Mouse (Mus musculus): ENCODE measurements around the gene Gm21885.

The Gm21885 gene

GRCm38 (mm10) chr11:94269906-94270305 is 11.8 kb upstream of the Gm21885 start:
- no peak for DNase-seq

GRCm38 (mm10) chr11:94271015-94271414 is 10.7 kb upstream of the Gm21885 start:
- DNase-seq: no peak

- DNase-seq: no peak
These were observed 8.4 kb upstream of the Gm21885 start for GRCm38 (mm10) chr11:94272960-94273927.

GRCm38 (mm10) chr11:94274206-94274867 is 7.3 kb upstream of the Gm21885 start:
- no peak for DNase-seq

GRCm38 (mm10) chr11:94275226-94275625 is 6.4 kb upstream of the Gm21885 start:
- DNase-seq: no peak

- DNase-seq: no peak
These were observed 6.0 kb upstream of the Gm21885 start for GRCm38 (mm10) chr11:94275686-94276085.

- DNase-seq: peak; percentile 77
These were observed 4.8 kb upstream of the Gm21885 start for GRCm38 (mm10) chr11:94276869-94277337.

GRCm38 (mm10) chr11:94282291-94282690 is 618 bp downstream of the Gm21885 start:
- no peak for DNase-seq

- DNase-seq: no peak
These were observed 1.9 kb downstream of the Gm21885 start for GRCm38 (mm10) chr11:94283536-94284099.

GRCm38 (mm10) chr11:94285886-94286574 is 4.4 kb downstream of the Gm21885 start:
- DNase-seq: no peak

GRCm38 (mm10) chr11:94287105-94287504 is 5.4 kb downstream of the Gm21885 start:
- DNase-seq: no peak

GRCm38 (mm10) chr11:94290062-94290740 is 8.5 kb downstream of the Gm21885 start:
- no peak for DNase-seq

GRCm38 (mm10) chr11:94294996-94295845 is 13.5 kb downstream of the Gm21885 start:
- no peak for DNase-seq

GRCm38 (mm10) chr11:94312733-94313132 is 31.1 kb downstream of the Gm21885 start:
- DNase-seq: no peak

- no peak for DNase-seq
These were observed 32.5 kb downstream of the Gm21885 start for GRCm38 (mm10) chr11:94314098-94314652.

- DNase-seq: no peak
These were observed 33.6 kb downstream of the Gm21885 start for GRCm38 (mm10) chr11:94315308-94315707.

- DNase-seq: no peak
These were observed 34.9 kb downstream of the Gm21885 start for GRCm38 (mm10) chr11:94316528-94316927.

- no peak for DNase-seq
These were observed 35.3 kb downstream of the Gm21885 start for GRCm38 (mm10) chr11:94317014-94317413.

- DNase-seq: no peak
These were observed 35.8 kb downstream of the Gm21885 start for GRCm38 (mm10) chr11:94317515-94317914.

GRCm38 (mm10) chr11:94318056-94318455 is 36.4 kb downstream of the Gm21885 start:
- no peak for DNase-seq
